Mouse (Mus musculus) layer of hippocampus, adult 9-11 months (tissue): ENCODE measurements at regions not wholly inside any gene's neighbourhood (a gene's known extent, or its start where the extent isn't known, plus 50 kb on each side); places are given as distances from the start of the nearest gene placed in this dataset.

Source experiments
- DNase-seq: peaks from one replicate; pipeline ENCODE4 v3.0.0; 2022

GRCm38 (mm10) chr3:52413187-52413746 lies 145.1 kb downstream of the Foxo1 start:
- DNase-seq = no peak

DNA sequence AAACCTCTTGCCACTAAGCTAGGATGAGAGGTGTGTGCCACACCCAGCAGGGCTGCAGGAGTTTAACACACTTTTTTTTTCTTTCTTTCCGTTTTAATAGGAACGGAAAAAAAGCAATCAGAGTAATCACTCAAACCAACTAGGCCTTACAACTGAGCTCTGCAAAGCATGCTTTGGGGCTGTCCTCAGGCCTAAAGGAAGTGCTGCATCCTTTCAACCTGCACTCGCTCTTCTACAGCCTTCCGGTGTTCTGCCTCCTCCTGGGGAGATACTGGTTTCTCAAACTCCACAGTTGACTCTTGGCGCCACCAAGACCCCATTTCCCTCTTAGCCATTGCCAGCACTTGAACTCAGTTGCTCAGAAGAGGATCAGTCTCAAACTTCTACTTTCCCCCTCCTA lies 143.2 kb downstream of the Foxo1 start:
- DNase-seq = no peak

DNA sequence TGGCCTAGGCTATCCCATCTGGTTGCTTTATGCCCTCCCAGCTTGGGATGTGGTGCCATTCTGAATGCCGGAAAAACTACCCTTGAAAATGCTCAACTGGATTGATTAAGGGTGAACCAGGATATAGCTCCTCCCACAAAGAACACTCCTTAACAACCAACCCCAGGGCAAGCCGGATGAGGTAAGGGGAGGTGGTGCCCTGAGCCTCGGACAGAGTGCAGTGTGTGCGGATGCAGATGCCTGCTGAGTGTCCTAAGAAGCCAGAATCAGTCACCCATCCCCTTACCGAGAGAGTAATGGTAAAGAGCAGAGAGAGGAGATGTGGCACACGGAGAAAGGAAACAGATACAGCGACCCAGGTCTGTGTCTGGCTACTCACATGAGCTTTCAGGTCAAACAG lies 141.3 kb downstream of the Foxo1 start:
- no peak for DNase-seq

DNA sequence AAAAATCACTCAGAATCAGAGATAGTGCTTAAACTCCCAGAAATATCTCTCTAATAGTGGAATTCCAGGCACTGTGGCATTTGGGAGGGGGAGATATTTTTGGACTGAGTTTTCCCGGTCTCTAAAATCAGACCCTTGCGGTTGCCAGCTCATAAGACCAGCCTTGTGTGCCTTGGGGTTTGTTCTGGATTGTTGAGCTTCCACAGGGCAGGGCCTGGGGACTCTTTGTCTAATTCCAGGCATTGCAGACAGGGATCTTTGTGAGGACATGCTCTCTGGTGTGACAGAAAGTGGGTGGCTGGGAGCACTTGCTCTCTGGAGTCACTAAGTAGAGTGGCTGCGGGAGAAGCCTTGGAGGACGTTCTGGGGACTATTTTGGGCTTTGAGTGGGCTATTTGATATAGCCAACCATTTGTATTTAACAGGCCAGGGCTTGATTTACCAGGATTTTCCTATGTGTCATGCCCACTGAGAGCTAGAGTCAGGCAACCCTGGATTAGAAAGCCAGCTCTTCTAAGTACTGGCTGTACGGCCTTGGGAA lies 138.7 kb downstream of the Foxo1 start:
- no peak for DNase-seq

- no peak for DNase-seq
Observed at GRCm38 (mm10) chr3:52404636-52405035, 136.5 kb downstream of the Foxo1 start.

DNA sequence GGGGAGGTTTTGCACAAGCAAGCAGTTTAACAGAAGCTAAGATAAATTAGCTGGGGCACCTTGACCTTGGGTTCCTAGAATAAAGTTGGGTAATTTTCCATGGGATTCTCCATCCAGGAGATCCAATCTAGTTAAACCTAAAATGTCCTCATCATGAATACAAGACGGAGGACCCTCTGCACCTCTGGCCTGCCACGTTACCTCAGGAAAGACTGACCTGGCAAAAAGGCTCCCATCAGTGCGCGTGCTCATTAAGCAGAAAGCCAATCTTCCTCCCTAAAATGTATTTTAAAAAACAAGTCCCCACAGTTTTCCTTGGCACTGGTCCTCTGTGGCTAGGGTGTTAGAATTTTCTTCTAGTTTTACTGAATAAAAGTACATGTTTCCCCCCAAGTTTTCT lies 134.9 kb downstream of the Foxo1 start:
- no peak for DNase-seq
